Mouse (Mus musculus) forebrain, embryonic 13.5 days (tissue): ENCODE measurements around the gene Cog8. TPM values are rescaled to one million over a fixed set of nuclear protein-coding genes. Genes with fewer than 3 reads are reported as not detected.
"Not testable (repeated sequence)": the region's sequence is repeated elsewhere in the genome, so short reads cannot be mapped to it uniquely, and the experiment has no call there.

Source experiments
- ATAC-seq: fragments of 200-750 bp; cut with Nextera tagmentation; 2 replicates; pipeline ENCODE4 v1.8.0; 2017
- H3K27ac ChIP-seq: fragments of 300-500 bp; sonication (generic); 2 replicates; pipeline ENCODE4 v1.5.1; 2015; ENCODE audit warnings: inconsistent platforms, mild to moderate bottlenecking, moderate library complexity
- H3K27me3 ChIP-seq: fragments of 300-500 bp; sonication (generic); 2 replicates; pipeline ENCODE4 v1.6.1; 2015; ENCODE audit warnings: mild to moderate bottlenecking, inconsistent platforms
- H3K36me3 ChIP-seq: fragments of 300-500 bp; sonication (generic); 2 replicates; pipeline ENCODE4 v1.6.1; 2015; ENCODE audit warnings: mild to moderate bottlenecking, inconsistent platforms; ENCODE audit not compliant: poor library complexity, severe bottlenecking
- H3K4me1 ChIP-seq: fragments of 300-500 bp; sonication (generic); 2 replicates; pipeline ENCODE4 v1.6.1; 2015; ENCODE audit warnings: inconsistent platforms
- H3K4me2 ChIP-seq: fragments of 300-500 bp; sonication (generic); 2 replicates; pipeline ENCODE4 v1.6.1; 2015; ENCODE audit warnings: inconsistent platforms, mild to moderate bottlenecking, moderate library complexity
- H3K4me3 ChIP-seq: fragments of 300-500 bp; sonication (generic); 2 replicates; pipeline ENCODE4 v1.5.1; 2015; ENCODE audit warnings: mild to moderate bottlenecking, inconsistent platforms
- H3K9ac ChIP-seq: fragments of 300-500 bp; sonication (generic); 2 replicates; pipeline ENCODE4 v1.6.1; 2015; ENCODE audit warnings: mild to moderate bottlenecking, inconsistent platforms
- H3K9me3 ChIP-seq: fragments of 300-500 bp; sonication (generic); replicated peaks from 2 replicates; pipeline ENCODE4 v1.6.1; 2016; ENCODE audit warnings: inconsistent platforms
- WGBS: fragments of 180-500 bp; shearing (Covaris S2); methylation state at CpG from one replicate; pipeline ENCODE4 v1.1.7; 2015; 5-methylcytosine and 5-hydroxymethylcytosine counted together
- polyA plus RNA-seq: library from polyadenylated mRNA; unstranded; fragments of >200 nt; fragmentation: Nextera tagmentation; extraction: Ambion mirVana; gene quantifications from 2 replicates; pipeline ENCODE4 v1.2.1, GENCODE M21; 2015

The Cog8 gene
- polyA plus RNA-seq, 1 experiment from 2014 or later = 35.5 TPM

- H3K4me3 ChIP-seq, ATAC-seq: not testable (repeated sequence)
Measured at GRCm38 (mm10) chr8:107033609-107034008, 22.9 kb downstream of the Cog8 start.

DNA sequence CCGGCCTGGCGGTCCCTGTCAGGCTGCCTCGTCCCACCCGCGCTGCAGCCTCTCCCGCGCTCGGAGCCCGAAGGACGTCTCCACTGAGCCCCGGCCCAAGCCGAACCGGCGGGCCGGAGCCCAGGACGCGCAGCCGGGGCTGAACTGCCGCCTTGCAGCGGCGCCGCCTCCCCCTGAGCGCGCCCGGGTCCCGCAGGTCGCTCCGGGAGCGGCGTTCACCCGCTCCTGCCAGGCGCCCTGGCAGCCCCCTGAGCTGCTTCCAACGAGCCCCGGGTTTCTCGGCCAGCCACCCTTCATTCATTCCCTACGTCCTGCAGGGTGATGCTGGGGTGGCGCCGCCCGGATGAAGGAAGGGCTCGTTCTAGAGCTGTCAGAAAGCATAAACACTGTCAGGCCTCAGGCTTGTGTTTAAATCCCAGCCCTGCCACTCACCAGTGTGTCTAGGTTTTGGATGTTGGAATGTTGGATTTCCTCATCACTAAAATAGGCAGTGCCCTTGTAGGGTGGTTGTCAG lies 24.9 kb downstream of the Cog8 start:
- Histone ChIP-seq H3K4me2 (peak overlapping the region; percentile 83), H3K4me3 (peak overlapping the region; percentile 99), H3K9ac (peak overlapping the region; percentile 97), H3K27ac (peak overlapping the region; percentile 75), H3K27me3 (no peaks in the 10 kb centered on the region), H3K36me3 (peaks cover 5% of the 10 kb centered on the region; the same call in 1 of the 2 replicates), H3K4me1 (peaks cover 15% of the 10 kb centered on the region), H3K9me3 (no peaks in the 10 kb centered on the region)
- ATAC-seq = no peak
- 0% methylated on average over 27 of the region's 40 CpGs for WGBS

More at GRCm38 (mm10) chr8:107033609-107034008, 22.9 kb downstream of the Cog8 start:
- H3K9ac ChIP-seq, H3K9me3 ChIP-seq, H3K27me3 ChIP-seq, H3K27ac ChIP-seq, H3K4me2 ChIP-seq: not testable (repeated sequence)
- Histone ChIP-seq H3K36me3 (peaks cover 15% of the 10 kb centered on the region), H3K4me1 (peaks cover 15% of the 10 kb centered on the region)
- WGBS = 100% methylated on average over 2 of the region's 2 CpGs

- Histone ChIP-seq H3K9me3 (no peaks in the 10 kb centered on the region), H3K36me3 (no peaks in the 10 kb centered on the region), H3K27me3 (no peaks in the 10 kb centered on the region), H3K4me3 (peak within 1 kb of the TSS; percentile 99), H3K4me2 (peak within 1 kb of the TSS; percentile 83), H3K9ac (peak within 1 kb of the TSS; percentile 97), H3K4me1 (peaks cover 15% of the 10 kb centered on the region), H3K27ac (peak within 1 kb of the TSS; percentile 75)
- 4% methylated on average over 65 of the region's 66 CpGs for WGBS
- peak; percentile 96 for ATAC-seq
Measured at GRCm38 (mm10) chr8:107030650-107031576, 25.6 kb downstream of the Cog8 start, which contains the start of gene Vps4a. Gene Vps4a, plus strand, starts transcription at chr8:107031222.

GRCm38 (mm10) chr8:107030058-107030457 lies 26.4 kb downstream of the Cog8 start:
- no peak overlapping the region for H3K27ac ChIP-seq
- H3K36me3 ChIP-seq = no peaks in the 10 kb centered on the region
- no peak overlapping the region for H3K4me2 ChIP-seq
- H3K27me3 ChIP-seq = no peaks in the 10 kb centered on the region
- ATAC-seq = no peak
- WGBS = 79% methylated on average over 5 of the region's 5 CpGs
- H3K4me3 ChIP-seq = no peak overlapping the region
- no peak overlapping the region for H3K9ac ChIP-seq
- peaks cover 15% of the 10 kb centered on the region for H3K4me1 ChIP-seq
- no peaks in the 10 kb centered on the region for H3K9me3 ChIP-seq

- H3K27me3 ChIP-seq = no peaks in the 10 kb centered on the region
- H3K4me3 ChIP-seq = no peak overlapping the region
- no peaks in the 10 kb centered on the region for H3K9me3 ChIP-seq
- peaks cover 15% of the 10 kb centered on the region for H3K4me1 ChIP-seq
- 87% methylated on average over 3 of the region's 3 CpGs for WGBS
- H3K9ac ChIP-seq = no peak overlapping the region
- H3K4me2 ChIP-seq = no peak overlapping the region
- no peak for ATAC-seq
- no peaks in the 10 kb centered on the region for H3K36me3 ChIP-seq
- no peak overlapping the region for H3K27ac ChIP-seq
Measured at GRCm38 (mm10) chr8:107029310-107029709, 27.2 kb downstream of the Cog8 start.

DNA sequence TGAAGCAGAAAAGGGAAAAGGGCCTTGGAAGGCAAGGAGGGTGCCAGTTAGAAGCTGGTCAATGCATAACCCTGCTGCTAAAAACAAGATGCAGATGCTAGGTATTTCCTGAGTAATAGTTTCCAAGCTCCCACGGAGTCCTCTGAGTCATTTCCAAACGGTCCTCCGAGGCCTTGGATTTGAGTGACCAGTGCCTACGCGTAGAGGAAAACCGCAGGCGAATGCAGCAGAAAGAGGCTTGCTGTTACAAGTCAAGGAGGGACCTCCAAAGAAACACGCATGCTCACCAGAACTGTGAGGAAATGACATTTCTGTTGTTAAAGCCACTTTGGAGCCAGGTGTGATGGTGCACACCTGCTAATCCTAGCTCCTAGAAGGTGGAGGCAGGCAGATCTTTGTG lies 33.0 kb downstream of the Cog8 start:
- Histone ChIP-seq H3K4me3 (no peak overlapping the region), H3K27ac (no peak overlapping the region)
- WGBS = 91% methylated on average over 8 of the region's 8 CpGs

GRCm38 (mm10) chr8:107014915-107015314 lies 41.6 kb downstream of the Cog8 start:
- Histone ChIP-seq H3K4me1 (no peaks in the 10 kb centered on the region), H3K27ac (no peak overlapping the region), H3K4me3 (no peak overlapping the region), H3K9me3 (no peaks in the 10 kb centered on the region), H3K27me3 (no peaks in the 10 kb centered on the region), H3K4me2 (no peak overlapping the region), H3K36me3 (peaks cover 10% of the 10 kb centered on the region; the same call in 1 of the 2 replicates), H3K9ac (no peak overlapping the region)
- 92% methylated on average over 1 of the region's 1 CpGs for WGBS
- no peak for ATAC-seq

More for the DNA sequence above, 33.0 kb downstream of the Cog8 start:
- no peaks in the 10 kb centered on the region for H3K27me3 ChIP-seq
- no peaks in the 10 kb centered on the region for H3K36me3 ChIP-seq
- H3K9me3 ChIP-seq = no peaks in the 10 kb centered on the region
- no peak overlapping the region for H3K4me2 ChIP-seq
- H3K9ac ChIP-seq = 0 out of 2 replicates have a peak overlapping the region, but pooled peaks have one; percentile 5
- H3K4me1 ChIP-seq = no peaks in the 10 kb centered on the region
- ATAC-seq = no peak

DNA sequence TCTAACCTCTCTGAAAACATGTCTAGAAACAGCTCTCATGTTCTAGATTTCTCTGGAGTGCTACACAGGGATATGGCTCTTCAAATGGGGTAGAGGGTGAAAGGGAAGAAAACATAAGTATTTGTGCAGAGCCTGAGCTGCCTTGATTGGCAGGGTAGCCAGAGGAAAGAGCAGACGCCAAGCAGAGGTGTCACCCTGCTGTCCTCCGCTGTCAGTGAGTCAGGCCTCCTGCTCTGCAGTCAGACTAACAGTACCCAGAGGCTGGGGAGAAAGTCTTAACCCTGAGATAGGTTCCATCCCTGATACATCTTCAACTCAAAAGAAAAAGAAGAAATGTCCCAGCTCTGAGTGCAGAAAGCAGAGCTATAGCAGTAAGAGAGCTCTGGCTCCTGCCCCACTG lies 43.8 kb downstream of the Cog8 start:
- H3K4me2 ChIP-seq = no peak overlapping the region
- H3K9me3 ChIP-seq = no peaks in the 10 kb centered on the region
- 87% methylated on average over 2 of the region's 2 CpGs for WGBS
- no peak overlapping the region for H3K4me3 ChIP-seq
- H3K36me3 ChIP-seq = peaks cover 10% of the 10 kb centered on the region; the same call in 1 of the 2 replicates
- no peaks in the 10 kb centered on the region for H3K27me3 ChIP-seq
- H3K4me1 ChIP-seq = no peaks in the 10 kb centered on the region
- H3K9ac ChIP-seq = no peak overlapping the region
- H3K27ac ChIP-seq = no peak overlapping the region
- no peak for ATAC-seq

DNA sequence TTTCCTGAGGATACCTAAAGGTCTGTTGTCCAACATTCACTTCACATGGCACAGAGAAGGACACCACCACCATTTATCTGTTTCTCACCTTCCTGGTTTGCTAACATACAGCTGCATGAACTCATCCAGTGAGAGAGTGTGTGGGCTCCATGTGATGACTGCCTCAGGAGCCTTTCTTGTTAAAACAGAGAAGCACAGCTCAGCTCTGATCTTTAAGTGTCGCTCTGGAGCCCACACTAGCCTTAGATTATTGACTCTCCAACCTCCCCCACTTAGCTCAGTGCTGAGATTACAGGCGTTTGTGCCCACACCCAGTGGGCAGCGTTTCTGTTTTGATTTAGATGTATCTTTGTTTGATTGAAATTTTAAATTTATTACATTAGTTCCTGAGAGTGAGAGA lies 48.7 kb downstream of the Cog8 start:
- H3K27me3 ChIP-seq = no peaks in the 10 kb centered on the region
- H3K4me1 ChIP-seq = no peaks in the 10 kb centered on the region
- H3K9me3 ChIP-seq = no peaks in the 10 kb centered on the region
- ATAC-seq = no peak
- H3K4me2 ChIP-seq = no peak overlapping the region
- no peak overlapping the region for H3K4me3 ChIP-seq
- H3K27ac ChIP-seq = no peak overlapping the region
- WGBS = 84% methylated on average over 3 of the region's 3 CpGs
- peaks cover 7% of the 10 kb centered on the region; the same call in 1 of the 2 replicates for H3K36me3 ChIP-seq
- no peak overlapping the region for H3K9ac ChIP-seq

DNA sequence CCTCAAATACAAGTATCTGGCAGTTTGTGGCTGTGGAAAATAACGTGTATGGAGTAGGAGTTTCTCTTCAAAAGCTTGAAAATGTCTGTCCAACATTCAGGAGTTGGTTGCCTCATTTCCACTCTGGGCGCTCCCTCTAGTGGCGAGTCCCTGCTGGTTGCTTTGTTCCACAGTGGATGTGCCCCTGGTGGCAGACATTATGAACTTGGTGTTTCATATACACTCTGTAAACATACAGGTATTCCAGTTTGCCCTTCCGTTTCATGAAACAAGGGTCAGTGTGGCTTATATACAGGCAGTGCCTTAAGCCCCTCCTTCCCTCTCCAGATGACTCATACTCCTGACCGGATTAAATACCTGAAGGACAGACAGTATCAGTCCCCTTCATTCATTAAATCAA lies 54.0 kb downstream of the Cog8 start:
- no peak overlapping the region for H3K9ac ChIP-seq
- H3K27me3 ChIP-seq = no peaks in the 10 kb centered on the region
- 38% methylated on average over 5 of the region's 5 CpGs for WGBS
- no peak overlapping the region for H3K27ac ChIP-seq
- no peaks in the 10 kb centered on the region for H3K4me1 ChIP-seq
- no peaks in the 10 kb centered on the region for H3K36me3 ChIP-seq
- no peak overlapping the region for H3K4me3 ChIP-seq
- no peak overlapping the region for H3K4me2 ChIP-seq
- ATAC-seq = peak; percentile 79
- no peaks in the 10 kb centered on the region for H3K9me3 ChIP-seq

DNA sequence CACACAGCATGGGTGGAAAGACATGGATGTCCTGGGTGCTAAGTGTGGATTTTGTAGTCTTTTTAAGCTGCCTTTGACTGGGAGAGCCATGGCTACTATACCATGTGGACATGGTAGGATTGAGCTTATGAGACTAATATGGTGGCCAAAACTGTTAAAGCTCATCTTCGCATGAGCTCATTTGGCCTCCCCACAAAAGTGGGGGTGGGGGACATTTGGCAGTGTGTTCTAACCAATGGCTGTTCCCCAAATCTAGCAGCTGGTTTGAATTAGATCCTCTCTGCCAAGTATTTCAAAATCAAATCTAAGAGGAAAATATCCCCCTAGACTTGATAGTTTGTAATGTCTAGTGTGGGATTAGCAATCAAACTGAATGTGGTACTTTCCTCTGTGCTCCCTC lies 57.4 kb downstream of the Cog8 start:
- Histone ChIP-seq H3K4me3 (no peak overlapping the region), H3K27ac (no peak overlapping the region), H3K36me3 (no peaks in the 10 kb centered on the region), H3K4me2 (no peak overlapping the region), H3K27me3 (no peaks in the 10 kb centered on the region), H3K9me3 (no peaks in the 10 kb centered on the region), H3K4me1 (no peaks in the 10 kb centered on the region), H3K9ac (no peak overlapping the region)
- ATAC-seq = no peak
- WGBS = 75% methylated on average over 1 of the region's 1 CpGs

- H3K4me1 ChIP-seq = no peaks in the 10 kb centered on the region
- H3K27me3 ChIP-seq = no peaks in the 10 kb centered on the region
- no peak overlapping the region for H3K4me2 ChIP-seq
- ATAC-seq = no peak
- 82% methylated on average over 4 of the region's 4 CpGs for WGBS
- no peak overlapping the region for H3K27ac ChIP-seq
- H3K36me3 ChIP-seq = no peaks in the 10 kb centered on the region
- no peaks in the 10 kb centered on the region for H3K9me3 ChIP-seq
- no peak overlapping the region for H3K9ac ChIP-seq
- H3K4me3 ChIP-seq = no peak overlapping the region
Measured at GRCm38 (mm10) chr8:106997416-106997815, 59.1 kb downstream of the Cog8 start.
